Mouse (Mus musculus): ENCODE measurements around the gene Plekhn1.

- TF ChIP-seq MYOG (IDR thresholded peaks at IDR 0.05; ENCODE audit: control insufficient read depth in 1 of 3, insufficient read depth in 1 of 3, insufficient read length in 2 of 3, low read depth in 2 of 3), result no peak
- TF ChIP-seq POLR2A (IDR thresholded peaks at IDR 0.05; ENCODE audit: insufficient read length, low read depth), result no peak
- TF ChIP-seq USF1 (IDR thresholded peaks at IDR 0.05; ENCODE audit: low read depth), result no peak
- no peak for TF ChIP-seq MAX (IDR thresholded peaks at IDR 0.05; ENCODE audit: low read depth)
Measured at GRCm38 (mm10) chr4:156215649-156216048, 19.0 kb downstream of the Plekhn1 start, which contains the start of gene Perm1.
